Mouse (Mus musculus): Measurements from ENCODE around the gene Stpg3.

- TF ChIP-seq CTCF (IDR thresholded peaks at IDR 0.05 in 2 of 3, conservative IDR thresholded peaks at IDR 0.05 in 1 of 3; ENCODE audit: control insufficient read depth in 1 of 3, insufficient read depth in 1 of 3, low read depth in 2 of 3, low read length in 3 of 3, poor library complexity in 1 of 3, severe bottlenecking in 1 of 3) (no peak), TCF12 (IDR thresholded peaks at IDR 0.05; ENCODE audit: low read depth, low read length) (no peak), MEF2A (IDR thresholded peaks at IDR 0.05; ENCODE audit: extremely low read depth, insufficient replicate concordance, low read depth, low read length, poor library complexity, severe bottlenecking) (no peak), POLR2AphosphoS5 (IDR thresholded peaks at IDR 0.05; ENCODE audit: borderline replicate concordance, low read depth, low read length) (no peak), MAFK (IDR thresholded peaks at IDR 0.05; ENCODE audit: borderline replicate concordance, low read depth, low read length) (no peak)
These were observed 49.3 kb upstream of the Stpg3 start for GRCm38 (mm10) chr2:25263623-25264285.
